Mouse (Mus musculus) E14TG2a.4 (cell line): Measurements from ENCODE around the gene Rassf8.

ENCODE experiments used
- CTCF ChIP-seq: conservative IDR thresholded peaks from 2 replicates; pipeline ENCODE4 v1.5.1; 2014; ENCODE audit warnings: low read length
- NANOG ChIP-seq: IDR thresholded peaks from 2 replicates; pipeline ENCODE4 v1.6.1; 2014; ENCODE audit warnings: borderline replicate concordance, low read length, mixed read lengths
- POU5F1 ChIP-seq: IDR thresholded peaks from 2 replicates; pipeline ENCODE4 v1.6.1; 2014; ENCODE audit warnings: low read length, borderline replicate concordance

DNA sequence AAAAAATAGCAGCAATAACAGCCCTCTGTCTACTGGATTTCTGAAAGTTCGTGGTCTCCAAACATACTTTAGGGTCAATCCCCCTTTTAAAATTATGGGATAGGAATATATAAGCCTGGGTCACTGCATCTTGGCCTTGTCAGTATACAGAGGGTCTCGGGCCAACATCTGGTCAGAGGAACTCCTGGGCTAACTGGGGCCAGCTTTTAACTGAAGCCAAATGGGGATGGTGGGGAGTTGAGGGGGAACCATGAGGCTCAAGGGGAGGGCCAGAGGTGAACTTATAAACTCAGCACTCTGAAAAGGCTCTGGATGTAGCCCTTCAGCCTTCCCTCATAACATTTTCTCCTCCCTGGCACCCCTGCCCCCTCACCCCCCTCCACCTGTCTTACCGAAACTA, 120.6 kb downstream of the Rassf8 start:
- TF ChIP-seq CTCF = no peak
- no peak for TF ChIP-seq NANOG
- TF ChIP-seq POU5F1 = no peak
